Mouse (Mus musculus) midbrain, postnatal 0 days (tissue): Measurements from ENCODE around the gene Mdc1. TPM values are rescaled to one million over a fixed set of nuclear protein-coding genes. Genes with fewer than 3 reads are reported as not detected.

Experiments
- ATAC-seq: fragments of 200-750 bp; cut with Nextera tagmentation; 2 replicates; pipeline ENCODE4 v1.8.0; 2017; ENCODE audit warnings: moderate number of reproducible peaks, mild to moderate bottlenecking, moderate TSS enrichment, moderate library complexity; ENCODE audit not compliant: low FRiP score
- DNase-seq: peaks from one replicate; pipeline ENCODE4 v3.0.0-alpha.2; 2015; ENCODE audit warnings: low spot score
- H3K27ac ChIP-seq: fragments of 300-500 bp; sonication (generic); 2 replicates; pipeline ENCODE4 v1.5.1; 2014; ENCODE audit warnings: low read depth, mild to moderate bottlenecking, low read length, mixed read lengths
- H3K27me3 ChIP-seq: fragments of 300-500 bp; sonication (generic); 2 replicates; pipeline ENCODE4 v1.6.1; 2014; ENCODE audit warnings: low read length, control low read depth, mixed read lengths; ENCODE audit not compliant: insufficient read depth
- H3K36me3 ChIP-seq: fragments of 300-500 bp; sonication (generic); 2 replicates; pipeline ENCODE4 v1.6.1; 2014; ENCODE audit warnings: low read length, control low read depth, mixed read lengths; ENCODE audit not compliant: insufficient read depth
- H3K4me1 ChIP-seq: fragments of 300-500 bp; sonication (generic); 2 replicates; pipeline ENCODE4 v1.6.1; 2014; ENCODE audit warnings: mild to moderate bottlenecking, control low read depth, antibody characterized with exemption, low read length, mixed read lengths; ENCODE audit not compliant: insufficient read depth
- H3K4me2 ChIP-seq: fragments of 300-500 bp; sonication (generic); 2 replicates; pipeline ENCODE4 v1.6.1; 2014; ENCODE audit warnings: low read depth, mild to moderate bottlenecking, low read length, mixed read lengths; ENCODE audit not compliant: poor library complexity, severe bottlenecking
- H3K4me3 ChIP-seq: fragments of 300-500 bp; sonication (generic); 2 replicates; pipeline ENCODE4 v1.5.1; 2014; ENCODE audit warnings: low read depth, mild to moderate bottlenecking, low read length, moderate library complexity
- H3K9ac ChIP-seq: fragments of 300-500 bp; sonication (generic); replicated peaks from 2 replicates; pipeline ENCODE4 v1.6.1; 2014; ENCODE audit warnings: mild to moderate bottlenecking, low read length, moderate library complexity, mixed read lengths; ENCODE audit not compliant: poor library complexity, severe bottlenecking
- H3K9me3 ChIP-seq: fragments of 300-500 bp; sonication (generic); 2 replicates; pipeline ENCODE4 v1.6.1; 2016; ENCODE audit warnings: low read length, control low read depth
- CTCF ChIP-seq: IDR thresholded peaks from 2 replicates; pipeline ENCODE4 v1.5.1; 2016; ENCODE audit warnings: antibody characterized with exemption, mild to moderate bottlenecking
- WGBS: fragments of 180-500 bp; shearing (Covaris S2); extraction: QIAGEN DNeasy Blood & Tissue Kit; methylation state at CpG from one replicate; pipeline ENCODE4 v1.1.7; 2014; 5-methylcytosine and 5-hydroxymethylcytosine counted together
- polyA plus RNA-seq: library from polyadenylated mRNA; unstranded; fragments of >200 nt; fragmentation: Nextera tagmentation; extraction: Ambion mirVana; gene quantifications from 2 replicates; pipeline ENCODE4 v1.2.1, GENCODE M21; 2015
- total RNA-seq: library from RNA; depleted of rRNA; stranded (reverse); fragments of >200 nt; gene quantifications from 2 replicates; pipeline ENCODE4 v1.2.3, GENCODE M21; 2014

The Mdc1 gene
- total and polyA plus RNA-seq, 2 experiments from 2014 or later: 3.7 to 22.6 TPM

- Histone ChIP-seq H3K36me3 (peaks cover 26% of the 10 kb centered on the region), H3K4me2 (no peak overlapping the region), H3K4me3 (no peak overlapping the region), H3K27ac (no peak overlapping the region), H3K4me1 (no peaks in the 10 kb centered on the region), H3K9ac (no peak overlapping the region), H3K27me3 (no peaks in the 10 kb centered on the region), H3K9me3 (no peaks in the 10 kb centered on the region)
- TF ChIP-seq CTCF: peak; percentile 51
- ATAC-seq: no peak
- DNase-seq: no peak
- WGBS: 98% methylated on average over 3 of the region's 3 CpGs
Measured at GRCm38 (mm10) chr17:35843514-35843913, 2.2 kb downstream of the Mdc1 start.

- peaks cover 59% of the 10 kb centered on the region for H3K36me3 ChIP-seq
- no peak overlapping the region for H3K27ac ChIP-seq
- no peak overlapping the region for H3K9ac ChIP-seq
- H3K4me1 ChIP-seq: no peaks in the 10 kb centered on the region
- DNase-seq (no peak), ATAC-seq (no peak)
- H3K27me3 ChIP-seq: no peaks in the 10 kb centered on the region
- TF ChIP-seq CTCF: peak; percentile 35
- no peak overlapping the region for H3K4me3 ChIP-seq
- WGBS: 61% methylated on average over 1 of the region's 1 CpGs
- H3K9me3 ChIP-seq: no peaks in the 10 kb centered on the region
- H3K4me2 ChIP-seq: no peak overlapping the region
Measured at GRCm38 (mm10) chr17:35848112-35848511, 6.8 kb downstream of the Mdc1 start.

GRCm38 (mm10) chr17:35850974-35851373 lies 9.7 kb downstream of the Mdc1 start:
- Histone ChIP-seq H3K36me3 (peaks cover 68% of the 10 kb centered on the region), H3K9ac (no peak overlapping the region), H3K27ac (no peak overlapping the region), H3K4me3 (no peak overlapping the region), H3K4me2 (no peak overlapping the region), H3K4me1 (no peaks in the 10 kb centered on the region), H3K9me3 (no peaks in the 10 kb centered on the region), H3K27me3 (no peaks in the 10 kb centered on the region)
- DNase-seq: no peak
- no peak for ATAC-seq
- TF ChIP-seq CTCF: no peak
- 87% methylated on average over 3 of the region's 3 CpGs for WGBS

GRCm38 (mm10) chr17:35859371-35859770 lies 18.1 kb downstream of the Mdc1 start:
- no peak for DNase-seq
- Histone ChIP-seq H3K36me3 (peaks cover 11% of the 10 kb centered on the region; the same call in 1 of the 2 replicates), H3K4me2 (no peak overlapping the region), H3K27ac (no peak overlapping the region), H3K4me1 (no peaks in the 10 kb centered on the region), H3K27me3 (no peaks in the 10 kb centered on the region), H3K9ac (no peak overlapping the region), H3K4me3 (no peak overlapping the region), H3K9me3 (no peaks in the 10 kb centered on the region)
- 96% methylated on average over 1 of the region's 1 CpGs for WGBS
- no peak for ATAC-seq
- TF ChIP-seq CTCF: no peak

- 58% methylated on average over 2 of the region's 2 CpGs for WGBS
- Histone ChIP-seq H3K4me1 (0 out of 2 replicates have a peak, but pooled peaks cover under 1% of the 10 kb centered on the region), H3K9me3 (no peaks in the 10 kb centered on the region), H3K27ac (no peak overlapping the region), H3K27me3 (no peaks in the 10 kb centered on the region), H3K36me3 (peaks cover 6% of the 10 kb centered on the region; the same call in 1 of the 2 replicates), H3K4me2 (no peak overlapping the region), H3K9ac (no peak overlapping the region), H3K4me3 (no peak overlapping the region)
- DNase-seq (no peak), ATAC-seq (no peak)
- no peak for TF ChIP-seq CTCF
Measured at GRCm38 (mm10) chr17:35859835-35860234, 18.5 kb downstream of the Mdc1 start.

GRCm38 (mm10) chr17:35860831-35861197 lies 19.5 kb downstream of the Mdc1 start:
- ATAC-seq: no peak; the same call in 1 of the 2 replicates
- WGBS: 3% methylated on average over 12 of the region's 12 CpGs
- TF ChIP-seq CTCF: no peak

More at GRCm38 (mm10) chr17:35860831-35861197, 19.5 kb downstream of the Mdc1 start:
- Histone ChIP-seq H3K9ac (peak overlapping the region; percentile 81; the same call in 1 of the 2 replicates), H3K9me3 (no peaks in the 10 kb centered on the region), H3K4me1 (peaks cover 2% of the 10 kb centered on the region; the same call in 1 of the 2 replicates), H3K4me2 (peak overlapping the region; percentile 62), H3K27me3 (no peaks in the 10 kb centered on the region), H3K36me3 (peaks cover 4% of the 10 kb centered on the region; the same call in 1 of the 2 replicates), H3K4me3 (peak overlapping the region; percentile 80), H3K27ac (peak overlapping the region; percentile 89)
- DNase-seq: no peak
